Mouse (Mus musculus) urinary bladder, postnatal 36 days (tissue): ENCODE results near the gene Serpinb3c.
A peak's percentile ranks its signal among the peaks of the same experiment; 100 is the strongest.
"Not testable (repeated sequence)": the region's sequence is repeated elsewhere in the genome, so short reads cannot be mapped to it uniquely, and the experiment has no call there.

Source experiments
- DNase-seq, 2 experiments: peaks; one replicate each; pipeline ENCODE4 v3.0.0; 2022; ENCODE audit warnings: low spot score in 2 of 2, mixed read lengths in 1 of 2

Serpinb3c gene

GRCm38 (mm10) chr1:107278261-107278660 is at the start of gene Serpinb3c, which contains the start of gene Serpinb3b:
TSS of gene Serpinb3c (minus strand) at chr1:107278371.
TSS of gene Serpinb3b (minus strand) at chr1:107278361.
- not testable (repeated sequence) for DNase-seq

GRCm38 (mm10) chr1:107243170-107243569 is 35.0 kb downstream of the Serpinb3c start:
- peak; percentile 1 for DNase-seq
